Mouse (Mus musculus): ENCODE measurements around the gene Gm28230.

GRCm38 (mm10) chr2:74693432-74693827 lies 33.1 kb upstream of the Gm28230 start:
- TF ChIP-seq CTCF (IDR thresholded peaks at IDR 0.05; ENCODE audit: low read depth) (no peak), EP300 (IDR thresholded peaks at IDR 0.05; ENCODE audit: low read depth) (no peak)
